In the genomic region with DNA sequence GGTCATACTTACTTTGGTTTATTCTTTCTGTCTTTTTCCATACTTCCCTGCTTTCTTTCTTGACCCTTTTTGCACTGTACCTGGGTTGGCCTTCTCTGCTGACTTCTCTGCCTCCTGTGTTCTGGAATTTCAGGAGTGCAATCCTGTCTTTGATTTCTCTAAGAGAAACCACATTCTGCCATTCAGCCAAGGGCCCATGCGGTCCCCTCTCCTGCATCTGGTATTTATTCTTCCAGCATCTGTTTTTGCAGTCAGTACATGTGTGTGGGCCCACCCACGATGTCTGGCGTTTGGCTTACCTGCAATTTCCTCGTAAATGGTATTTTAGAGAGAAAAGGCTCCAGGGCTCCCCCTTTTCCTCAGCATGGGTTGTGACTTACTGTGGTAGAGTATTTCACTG, we compare ENCODE assay signal across 21 mouse cellular contexts. TPM values are rescaled to one million over a fixed set of nuclear protein-coding genes. Genes with fewer than 3 reads are reported as not detected.
DNase-seq lines count a peak whose midpoint lies in the region; ATAC-seq and TF ChIP-seq lines count a peak whose summit lies in the region.
"Had no signal": no experiment of that assay in that cellular context is flagged by ENCODE, and none has a peak within 500 bp of the region (broad histone marks: within the 10 kb centered on the region; RNA-seq: fewer than 3 reads in every experiment).

No protein-coding gene starts in this region.

- peak; percentile 81 for DNase-seq in midbrain, embryonic 11.5 days (ENCODE audit: low spot score, missing footprints)
- DNase-seq in adrenal gland, adult 8-10 months, result no peak
- DNase-seq in left cerebral cortex, adult 2 months (ENCODE audit: extremely low spot score in 1 of 2, low spot score in 2 of 2), result no peak
- DNase-seq in midbrain, embryonic 14.5 days, result no peak
- DNase-seq: adrenal gland, adult 2 months; cerebellum, adult 8-10 months; heart, adult 2 months; kidney, adult 8-10 months; liver, embryonic 13.5 days; lung, postnatal 10 days had no signal

- no peak overlapping the region for H3K27ac ChIP-seq in midbrain, embryonic 11.5 days (ENCODE audit: low read depth, low read length)
- H3K27ac ChIP-seq in midbrain, embryonic 13.5 days, result no peak overlapping the region
- no peak overlapping the region for H3K27ac ChIP-seq in embryonic facial prominence, embryonic 12.5 days
- 0 out of 2 replicates have a peak overlapping the region, but pooled peaks have one; percentile 26 for H3K27ac ChIP-seq in limb, embryonic 12.5 days
- H3K27ac ChIP-seq in left cerebral cortex, adult 2 months, result no peak overlapping the region
- no peak overlapping the region for H3K27ac ChIP-seq in midbrain, embryonic 14.5 days (replicated peaks; ENCODE audit: low read depth, low read length)
- H3K27ac ChIP-seq: forebrain, embryonic 10.5 days; heart, adult 2 months; liver, embryonic 13.5 days had no signal

- H3K9me3 ChIP-seq in midbrain, embryonic 11.5 days (ENCODE audit: control insufficient read depth, low read length), result no peaks in the 10 kb centered on the region
- no peaks in the 10 kb centered on the region for H3K9me3 ChIP-seq in midbrain, embryonic 13.5 days
- no peaks in the 10 kb centered on the region for H3K9me3 ChIP-seq in embryonic facial prominence, embryonic 12.5 days
- H3K9me3 ChIP-seq in limb, embryonic 12.5 days, result no peaks in the 10 kb centered on the region
- no peaks in the 10 kb centered on the region for H3K9me3 ChIP-seq in midbrain, embryonic 14.5 days (ENCODE audit: control insufficient read depth, low read length)
- H3K9me3 ChIP-seq: forebrain, embryonic 10.5 days; liver, embryonic 13.5 days; megakaryocyte, embryonic 14.5 days had no signal

- H3K4me3 ChIP-seq in midbrain, embryonic 11.5 days (ENCODE audit: low read depth, low read length), result no peak overlapping the region
- H3K4me3 ChIP-seq in midbrain, embryonic 13.5 days (replicated peaks), result no peak overlapping the region
- H3K4me3 ChIP-seq in embryonic facial prominence, embryonic 12.5 days, result no peak overlapping the region
- no peak overlapping the region for H3K4me3 ChIP-seq in limb, embryonic 12.5 days (replicated peaks)
- H3K4me3 ChIP-seq in left cerebral cortex, adult 2 months, result no peak overlapping the region
- H3K4me3 ChIP-seq in midbrain, embryonic 14.5 days (replicated peaks; ENCODE audit: low read depth, low read length), result no peak overlapping the region
- H3K4me3 ChIP-seq: forebrain, embryonic 10.5 days; heart, adult 2 months; liver, embryonic 13.5 days; megakaryocyte, embryonic 14.5 days had no signal

- H3K4me1 ChIP-seq in midbrain, embryonic 11.5 days (ENCODE audit: control insufficient read depth, insufficient read depth, low read length), result peaks cover 8% of the 10 kb centered on the region
- H3K4me1 ChIP-seq in midbrain, embryonic 13.5 days (replicated peaks), result peaks cover 18% of the 10 kb centered on the region
- H3K4me1 ChIP-seq in embryonic facial prominence, embryonic 12.5 days, result peaks cover 16% of the 10 kb centered on the region
- peaks cover 24% of the 10 kb centered on the region for H3K4me1 ChIP-seq in limb, embryonic 12.5 days (replicated peaks)
- H3K4me1 ChIP-seq in midbrain, embryonic 14.5 days (ENCODE audit: control insufficient read depth, insufficient read depth, low read length), result peaks cover 16% of the 10 kb centered on the region
- H3K4me1 ChIP-seq: liver, embryonic 13.5 days; megakaryocyte, embryonic 14.5 days had no signal

- H3K36me3 ChIP-seq in midbrain, embryonic 11.5 days (ENCODE audit: control insufficient read depth, insufficient read depth, low read length), result no peaks in the 10 kb centered on the region
- no peaks in the 10 kb centered on the region for H3K36me3 ChIP-seq in midbrain, embryonic 13.5 days
- no peaks in the 10 kb centered on the region for H3K36me3 ChIP-seq in embryonic facial prominence, embryonic 12.5 days
- no peaks in the 10 kb centered on the region for H3K36me3 ChIP-seq in limb, embryonic 12.5 days
- no peaks in the 10 kb centered on the region for H3K36me3 ChIP-seq in midbrain, embryonic 14.5 days (ENCODE audit: control insufficient read depth, insufficient read depth, low read length)
- H3K36me3 ChIP-seq: forebrain, embryonic 10.5 days; liver, embryonic 13.5 days had no signal

- 80% methylated on average over 4 of the region's 4 CpGs for WGBS in midbrain, embryonic 11.5 days
- 86% methylated on average over 4 of the region's 4 CpGs for WGBS in midbrain, embryonic 13.5 days
- WGBS in embryonic facial prominence, embryonic 12.5 days, result 13% methylated on average over 4 of the region's 4 CpGs
- 6% methylated on average over 4 of the region's 4 CpGs for WGBS in limb, embryonic 12.5 days
- WGBS in midbrain, embryonic 14.5 days, result 88% methylated on average over 4 of the region's 4 CpGs

- no peak for ATAC-seq in midbrain, embryonic 11.5 days (ENCODE audit: low FRiP score)
- ATAC-seq in midbrain, embryonic 13.5 days, result no peak
- ATAC-seq in embryonic facial prominence, embryonic 12.5 days (ENCODE audit: insufficient number of reproducible peaks, insufficient read depth, low FRiP score, low TSS enrichment), result peak; percentile 50; the same call in 1 of the 2 replicates
- peak; percentile 75 for ATAC-seq in limb, embryonic 12.5 days (ENCODE audit: insufficient number of reproducible peaks, insufficient read depth, low FRiP score, low TSS enrichment, low read depth)
- ATAC-seq in midbrain, embryonic 14.5 days (ENCODE audit: low FRiP score, low TSS enrichment), result no peak
- ATAC-seq: CD4-positive, CD25-positive, alpha-beta regulatory T cell, adult 4 months had no signal

- intact Hi-C loops in left cerebral cortex, adult 2 months (cut with DNase I), result no loop called here

- H3K4me2 ChIP-seq in midbrain, embryonic 11.5 days, result no peak overlapping the region
- no peak overlapping the region for H3K4me2 ChIP-seq in midbrain, embryonic 13.5 days (replicated peaks)
- peak overlapping the region; percentile 58 for H3K4me2 ChIP-seq in embryonic facial prominence, embryonic 12.5 days (replicated peaks)
- H3K4me2 ChIP-seq in limb, embryonic 12.5 days, result peak overlapping the region; percentile 73
- no peak overlapping the region for H3K4me2 ChIP-seq in midbrain, embryonic 14.5 days (ENCODE audit: low read length)
- H3K4me2 ChIP-seq: liver, embryonic 13.5 days had no signal

- no peak overlapping the region for H3K9ac ChIP-seq in midbrain, embryonic 11.5 days (ENCODE audit: low read length)
- H3K9ac ChIP-seq in midbrain, embryonic 13.5 days (replicated peaks), result no peak overlapping the region
- H3K9ac ChIP-seq in embryonic facial prominence, embryonic 12.5 days, result no peak overlapping the region
- H3K9ac ChIP-seq in limb, embryonic 12.5 days (replicated peaks), result no peak overlapping the region
- H3K9ac ChIP-seq in midbrain, embryonic 14.5 days (replicated peaks; ENCODE audit: low read length), result no peak overlapping the region
- H3K9ac ChIP-seq: liver, embryonic 13.5 days had no signal

- no peaks in the 10 kb centered on the region for H3K27me3 ChIP-seq in midbrain, embryonic 11.5 days (ENCODE audit: control insufficient read depth, insufficient read depth, low read length)
- H3K27me3 ChIP-seq in midbrain, embryonic 13.5 days, result no peaks in the 10 kb centered on the region
- H3K27me3 ChIP-seq in embryonic facial prominence, embryonic 12.5 days, result no peaks in the 10 kb centered on the region
- no peaks in the 10 kb centered on the region; the same call in 1 of the 2 replicates for H3K27me3 ChIP-seq in limb, embryonic 12.5 days
- H3K27me3 ChIP-seq in midbrain, embryonic 14.5 days (ENCODE audit: control insufficient read depth, insufficient read depth, low read length), result no peaks in the 10 kb centered on the region

- TF ChIP-seq CTCF in left cerebral cortex, adult 2 months (IDR thresholded peaks at IDR 0.05), result no peak

RNA-seq across cellular contexts. Expression of a gene that starts 14.6 kb away (rescaled TPM):
- 6.5 and 7.4 TPM in 2 replicates for polyA plus RNA-seq in midbrain, embryonic 11.5 days (2014; fragmentation: Nextera tagmentation; extraction: Ambion mirVana)
- 6.2 and 6.3 TPM in 2 replicates for polyA plus RNA-seq in midbrain, embryonic 13.5 days (2015; fragmentation: Nextera tagmentation; extraction: Ambion mirVana)
- 9.4 and 10.0 TPM in 2 replicates for polyA plus RNA-seq in embryonic facial prominence, embryonic 12.5 days (2016; fragmentation: Nextera tagmentation; extraction: Ambion mirVana)
- 9.5 and 9.6 TPM in 2 replicates for polyA plus RNA-seq in limb, embryonic 12.5 days (2016; fragmentation: Nextera tagmentation; extraction: Ambion mirVana)
- 1 to 10 TPM; 4.4 to 9.5 (median 4.8) TPM for total RNA-seq in adrenal gland, adult 8-10 months (2022)
- 1 to 10 TPM; 4.4 to 5.7 TPM for total RNA-seq in left cerebral cortex, adult 2 months (2021)
- 6.3 and 8.7 TPM in 2 replicates for polyA plus RNA-seq in midbrain, embryonic 14.5 days (2014; fragmentation: Nextera tagmentation; extraction: Ambion mirVana)

RNA-seq across cellular contexts. Expression of a gene that starts 15.8 kb away (rescaled TPM):
- polyA plus RNA-seq in midbrain, embryonic 11.5 days (2014; fragmentation: Nextera tagmentation; extraction: Ambion mirVana), result 0.12 and 0.20 TPM in 2 replicates
- not detected in 2 replicates for polyA plus RNA-seq in midbrain, embryonic 13.5 days (2015; fragmentation: Nextera tagmentation; extraction: Ambion mirVana)
- polyA plus RNA-seq in embryonic facial prominence, embryonic 12.5 days (2016; fragmentation: Nextera tagmentation; extraction: Ambion mirVana), result 0.35 and 0.76 TPM in 2 replicates
- polyA plus RNA-seq in limb, embryonic 12.5 days (2016; fragmentation: Nextera tagmentation; extraction: Ambion mirVana), result 0.64 and 1.2 TPM in 2 replicates
- not detected for total RNA-seq in adrenal gland, adult 8-10 months (2022)
- not detected for total RNA-seq in left cerebral cortex, adult 2 months (2021)
- 0.14 TPM in 1 of 2 replicates, not detected in the other for polyA plus RNA-seq in midbrain, embryonic 14.5 days (2014; fragmentation: Nextera tagmentation; extraction: Ambion mirVana)
- total RNA-seq: adrenal gland, adult 2 months; gastrocnemius, adult 18-20 months; heart, adult 2 months; left cerebral cortex, adult 8-10 months; MEL had no signal
- polyA plus RNA-seq: adrenal gland, adult 2 months; CD4-positive, CD25-positive, alpha-beta regulatory T cell, adult 4 months; heart, adult 2 months; heart, embryonic 16.5 days; large intestine, adult 2 months; liver, embryonic 13.5 days had no signal

RNA-seq across cellular contexts. Expression of a gene that starts 27.8 kb away (rescaled TPM):
- not detected in 2 replicates for polyA plus RNA-seq in midbrain, embryonic 11.5 days (2014; fragmentation: Nextera tagmentation; extraction: Ambion mirVana)
- polyA plus RNA-seq in midbrain, embryonic 13.5 days (2015; fragmentation: Nextera tagmentation; extraction: Ambion mirVana), result not detected in 2 replicates
- not detected in 2 replicates for polyA plus RNA-seq in embryonic facial prominence, embryonic 12.5 days (2016; fragmentation: Nextera tagmentation; extraction: Ambion mirVana)
- polyA plus RNA-seq in limb, embryonic 12.5 days (2016; fragmentation: Nextera tagmentation; extraction: Ambion mirVana), result 0.17 TPM in 1 of 2 replicates, not detected in the other
- 1 to 10 TPM in 1 of 4 experiments, under 1 TPM in 3; 0.17 to 1.1 (median 0.89) TPM for total RNA-seq in adrenal gland, adult 8-10 months (2022)
- not detected for total RNA-seq in left cerebral cortex, adult 2 months (2021)
- 0.42 TPM in 1 of 2 replicates, not detected in the other for polyA plus RNA-seq in midbrain, embryonic 14.5 days (2014; fragmentation: Nextera tagmentation; extraction: Ambion mirVana)
- total RNA-seq: MEL had no signal
- polyA plus RNA-seq: forebrain, embryonic 10.5 days had no signal

Comparison
In these comparisons a context has a peak if more than half of its experiments do, and no peak if none do; other contexts are left out.
1. ATAC-seq: peak in embryonic facial prominence, embryonic 12.5 days (single experiment) and limb, embryonic 12.5 days (single experiment); none in midbrain, embryonic 11.5 days (single experiment), midbrain, embryonic 13.5 days (single experiment) and midbrain, embryonic 14.5 days (single experiment).
2. H3K4me2 ChIP-seq: peak in embryonic facial prominence, embryonic 12.5 days (single experiment) and limb, embryonic 12.5 days (single experiment); none in midbrain, embryonic 11.5 days (single experiment), midbrain, embryonic 13.5 days (single experiment) and midbrain, embryonic 14.5 days (single experiment).